Mouse (Mus musculus) layer of hippocampus, adult 18-20 months (tissue): ENCODE measurements around the gene Pck1. TPM values are rescaled to one million over a fixed set of nuclear protein-coding genes. Genes with fewer than 3 reads are reported as not detected.
A peak's percentile ranks its signal among the peaks of the same experiment; 100 is the strongest.

Experiments used
- DNase-seq, 2 experiments: peaks; one replicate each; pipeline ENCODE4 v3.0.0; 2022; ENCODE audit warnings: low spot score in 2 of 2
- total RNA-seq, 2 experiments: library from RNA; stranded (reverse); gene quantifications; 2 replicates each; pipeline ENCODE4 v1.2.3; 2021

Pck1 gene
- total RNA-seq, 2 experiments from 2014 or later: not detected

GRCm38 (mm10) chr2:173146728-173147127, 6.1 kb upstream of the Pck1 start:
- DNase-seq: no peak

GRCm38 (mm10) chr2:173148001-173148400, 4.8 kb upstream of the Pck1 start:
- DNase-seq: no peak

- no peak for DNase-seq
These were observed 1.5 kb upstream of the Pck1 start for GRCm38 (mm10) chr2:173151352-173151751.

GRCm38 (mm10) chr2:173151784-173152284, 1.0 kb upstream of the Pck1 start:
- DNase-seq: no peak

GRCm38 (mm10) chr2:173153266-173153665, 418 bp downstream of the Pck1 start:
- DNase-seq: no peak

- DNase-seq: no peak
These were observed 1.7 kb downstream of the Pck1 start for GRCm38 (mm10) chr2:173154513-173154912.

- no peak for DNase-seq
These were observed 2.1 kb downstream of the Pck1 start for GRCm38 (mm10) chr2:173154962-173155361.

- no peak for DNase-seq
These were observed 3.1 kb downstream of the Pck1 start for GRCm38 (mm10) chr2:173155907-173156306.

- DNase-seq: no peak
These were observed 4.1 kb downstream of the Pck1 start for GRCm38 (mm10) chr2:173156923-173157322.

GRCm38 (mm10) chr2:173157376-173157775, 4.5 kb downstream of the Pck1 start:
- DNase-seq: no peak

- no peak for DNase-seq
These were observed 5.0 kb downstream of the Pck1 start for GRCm38 (mm10) chr2:173157871-173158270.

- DNase-seq: no peak
These were observed 5.7 kb downstream of the Pck1 start for GRCm38 (mm10) chr2:173158390-173159055.

GRCm38 (mm10) chr2:173159354-173160311, 6.8 kb downstream of the Pck1 start:
- DNase-seq: peak in 1 of 2 experiments; percentile 48

GRCm38 (mm10) chr2:173163380-173163779, 10.5 kb downstream of the Pck1 start:
- DNase-seq: no peak

- no peak for DNase-seq
These were observed 11.5 kb downstream of the Pck1 start for GRCm38 (mm10) chr2:173164358-173164757.

GRCm38 (mm10) chr2:173164946-173165345, 12.1 kb downstream of the Pck1 start:
- no peak for DNase-seq

GRCm38 (mm10) chr2:173165357-173165756, 12.5 kb downstream of the Pck1 start:
- DNase-seq: no peak

GRCm38 (mm10) chr2:173168411-173168851, 15.6 kb downstream of the Pck1 start:
- peak in 1 of 2 experiments; percentile 27 for DNase-seq

- no peak for DNase-seq
These were observed 17.2 kb downstream of the Pck1 start for GRCm38 (mm10) chr2:173170081-173170480.

GRCm38 (mm10) chr2:173170715-173171114, 17.9 kb downstream of the Pck1 start:
- DNase-seq: no peak

- peak in 1 of 2 experiments; percentile 32 for DNase-seq
These were observed 18.6 kb downstream of the Pck1 start for GRCm38 (mm10) chr2:173171470-173171869.

GRCm38 (mm10) chr2:173171956-173172355, 19.1 kb downstream of the Pck1 start:
- DNase-seq: no peak
